Mouse (Mus musculus) MEL (cell line): ENCODE data around the gene Zmiz1.

ENCODE experiments used
- ELF1 ChIP-seq: IDR thresholded peaks from 2 replicates; pipeline ENCODE4 v1.6.1; 2014; ENCODE audit warnings: low read depth, mild to moderate bottlenecking, inconsistent platforms, low read length, improper control_type of control experiment, moderate library complexity
- NELFE ChIP-seq: IDR thresholded peaks from 2 replicates; pipeline ENCODE4 v1.6.1; 2011; ENCODE audit warnings: low read depth, low read length, improper control_type of control experiment
- SMC3 ChIP-seq: IDR thresholded peaks from 2 replicates; pipeline ENCODE4 v1.6.1; 2011; ENCODE audit warnings: low read depth, low read length, improper control_type of control experiment

DNA sequence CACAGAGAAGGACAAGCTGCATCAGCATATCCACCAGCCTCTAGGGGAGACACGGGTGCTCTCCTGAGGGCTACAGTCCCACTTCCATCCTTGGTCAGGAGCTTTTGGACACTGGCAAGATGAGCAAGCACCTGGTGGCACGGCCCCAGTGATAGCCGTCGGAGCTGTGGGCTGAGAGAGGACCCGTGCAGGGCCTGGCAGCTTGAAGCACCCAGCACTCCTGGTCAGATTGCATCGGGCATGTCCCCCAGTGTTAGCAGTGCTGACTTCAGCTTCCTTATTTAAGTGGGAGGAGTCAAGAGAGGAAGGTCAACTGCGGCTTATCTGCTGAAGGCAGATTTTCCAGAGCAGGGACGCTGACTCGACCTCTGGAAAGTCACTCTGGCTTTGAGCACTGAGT lies 175.3 kb downstream of the Zmiz1 start:
- TF ChIP-seq NELFE (no peak), SMC3 (no peak), ELF1 (peak; percentile 14; the same call in 1 of the 2 replicates)
